Comparison of ENCODE assay signal across 9 mouse cellular contexts in the genomic region with DNA sequence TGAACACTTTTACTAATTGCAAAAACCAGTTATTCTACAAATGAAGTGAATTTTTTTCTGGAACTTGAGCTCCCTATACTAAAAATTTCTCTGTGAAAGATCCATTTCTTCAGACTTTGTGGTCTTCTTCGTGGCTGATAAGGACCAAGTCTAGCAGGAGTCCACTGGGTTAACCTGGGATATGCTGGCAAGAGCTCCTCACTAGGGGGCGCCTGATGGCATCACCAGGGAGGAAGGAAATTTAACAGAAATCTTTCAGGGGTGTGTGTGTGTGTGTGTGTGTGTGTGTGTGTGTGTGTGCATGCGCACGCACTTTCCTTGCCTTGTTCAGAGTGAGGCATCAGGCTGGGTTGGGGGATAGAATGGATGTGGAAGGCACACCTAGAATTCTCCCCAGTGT. TPM values are rescaled to one million over a fixed set of nuclear protein-coding genes. Genes with fewer than 3 reads are reported as not detected.
DNase-seq lines count a peak whose midpoint lies in the region; ATAC-seq and TF ChIP-seq lines count a peak whose summit lies in the region.
"Had no signal": no experiment of that assay in that cellular context is flagged by ENCODE, and none has a peak within 500 bp of the region (broad histone marks: within the 10 kb centered on the region; RNA-seq: fewer than 3 reads in every experiment).

No protein-coding gene starts in this region.

- DNase-seq in CD4-positive helper T cell, adult 2 months (ENCODE audit: low read depth, low spot score), result peak; percentile 57
- peak; percentile 31 for DNase-seq in MEL-GATA-1-ER (ENCODE audit: extremely low read depth, low read depth)
- no peak for DNase-seq in kidney, postnatal 0 days (ENCODE audit: low spot score)

- no peak overlapping the region for H3K4me3 ChIP-seq in intestine, postnatal 0 days (ENCODE audit: low read depth, low read length)
- H3K4me3 ChIP-seq in intestine, embryonic 15.5 days (replicated peaks), result no peak overlapping the region
- H3K4me3 ChIP-seq in kidney, postnatal 0 days (replicated peaks; ENCODE audit: low read depth, low read length), result no peak overlapping the region
- H3K4me3 ChIP-seq in small intestine, adult 2 months (ENCODE audit: low read depth, low read length), result no peak overlapping the region
- H3K4me3 ChIP-seq in hindbrain, embryonic 13.5 days, result no peak overlapping the region
- H3K4me3 ChIP-seq: limb, embryonic 12.5 days had no signal

- no peaks in the 10 kb centered on the region for H3K9me3 ChIP-seq in intestine, postnatal 0 days (ENCODE audit: control insufficient read depth)
- H3K9me3 ChIP-seq in intestine, embryonic 15.5 days, result no peaks in the 10 kb centered on the region
- H3K9me3 ChIP-seq in kidney, postnatal 0 days (replicated peaks; ENCODE audit: low read length), result no peaks in the 10 kb centered on the region
- no peaks in the 10 kb centered on the region for H3K9me3 ChIP-seq in hindbrain, embryonic 13.5 days
- H3K9me3 ChIP-seq: limb, embryonic 12.5 days had no signal

- ATAC-seq in intestine, postnatal 0 days, result no peak
- no peak for ATAC-seq in intestine, embryonic 15.5 days
- no peak for ATAC-seq in kidney, postnatal 0 days (replicated peaks; ENCODE audit: low FRiP score, low read depth)
- ATAC-seq in hindbrain, embryonic 13.5 days (ENCODE audit: low FRiP score), result no peak
- ATAC-seq in cerebellum, adult (ENCODE audit: insufficient number of reproducible peaks, low FRiP score, low TSS enrichment), result no peak

- H3K27me3 ChIP-seq in intestine, postnatal 0 days (replicated peaks; ENCODE audit: control insufficient read depth, insufficient read depth, low read length), result no peaks in the 10 kb centered on the region
- no peaks in the 10 kb centered on the region for H3K27me3 ChIP-seq in intestine, embryonic 15.5 days (replicated peaks)
- no peaks in the 10 kb centered on the region for H3K27me3 ChIP-seq in kidney, postnatal 0 days (ENCODE audit: insufficient read depth, low read length)
- H3K27me3 ChIP-seq in small intestine, adult 2 months (ENCODE audit: control insufficient read depth, insufficient read depth, low read length), result no peaks in the 10 kb centered on the region
- no peaks in the 10 kb centered on the region for H3K27me3 ChIP-seq in hindbrain, embryonic 13.5 days
- H3K27me3 ChIP-seq: limb, embryonic 12.5 days had no signal

- no peak for TF ChIP-seq POLR2A in small intestine, adult 2 months (IDR thresholded peaks at IDR 0.05; ENCODE audit: low read depth, low read length)

- no peak overlapping the region for H3K27ac ChIP-seq in intestine, postnatal 0 days (ENCODE audit: low read depth, low read length)
- no peak overlapping the region for H3K27ac ChIP-seq in intestine, embryonic 15.5 days
- no peak overlapping the region for H3K27ac ChIP-seq in kidney, postnatal 0 days
- H3K27ac ChIP-seq in small intestine, adult 2 months (ENCODE audit: insufficient read depth, low read depth, low read length), result no peak overlapping the region
- no peak overlapping the region for H3K27ac ChIP-seq in hindbrain, embryonic 13.5 days
- H3K27ac ChIP-seq: limb, embryonic 12.5 days had no signal

- no peak overlapping the region for H3K4me2 ChIP-seq in intestine, postnatal 0 days (replicated peaks; ENCODE audit: low read depth)
- H3K4me2 ChIP-seq in intestine, embryonic 15.5 days (replicated peaks), result no peak overlapping the region
- H3K4me2 ChIP-seq in kidney, postnatal 0 days (ENCODE audit: low read length), result no peak overlapping the region
- H3K4me2 ChIP-seq in hindbrain, embryonic 13.5 days, result no peak overlapping the region
- H3K4me2 ChIP-seq: limb, embryonic 12.5 days had no signal

- H3K9ac ChIP-seq in intestine, postnatal 0 days (ENCODE audit: low read depth, low read length), result no peak overlapping the region
- no peak overlapping the region for H3K9ac ChIP-seq in intestine, embryonic 15.5 days
- no peak overlapping the region for H3K9ac ChIP-seq in kidney, postnatal 0 days (ENCODE audit: low read depth, low read length)
- H3K9ac ChIP-seq in hindbrain, embryonic 13.5 days, result no peak overlapping the region
- H3K9ac ChIP-seq: limb, embryonic 12.5 days had no signal

- peak; percentile 62 for TF ChIP-seq CTCF in intestine, postnatal 0 days (IDR thresholded peaks at IDR 0.05; ENCODE audit: low read depth)
- TF ChIP-seq CTCF in kidney, postnatal 0 days (IDR thresholded peaks at IDR 0.05; ENCODE audit: low read depth), result peak; percentile 49
- peak; percentile 58; the same call in 1 of the 2 replicates for TF ChIP-seq CTCF in small intestine, adult 2 months (IDR thresholded peaks at IDR 0.05; ENCODE audit: extremely low read depth, insufficient read length, insufficient replicate concordance, low read depth, low read length)

- WGBS in intestine, postnatal 0 days, result 53% methylated on average over 4 of the region's 4 CpGs
- 69% methylated on average over 4 of the region's 4 CpGs for WGBS in intestine, embryonic 15.5 days
- 64% methylated on average over 4 of the region's 4 CpGs for WGBS in kidney, postnatal 0 days
- WGBS in small intestine, adult 2 months, result 49% methylated on average over 4 of the region's 4 CpGs
- WGBS in hindbrain, embryonic 13.5 days, result 53% methylated on average over 4 of the region's 4 CpGs

- H3K4me1 ChIP-seq in intestine, postnatal 0 days (replicated peaks; ENCODE audit: control insufficient read depth, insufficient read depth, low read length), result no peaks in the 10 kb centered on the region
- no peaks in the 10 kb centered on the region for H3K4me1 ChIP-seq in intestine, embryonic 15.5 days (replicated peaks)
- H3K4me1 ChIP-seq in kidney, postnatal 0 days (replicated peaks; ENCODE audit: insufficient read depth, low read length), result no peaks in the 10 kb centered on the region
- H3K4me1 ChIP-seq in small intestine, adult 2 months (ENCODE audit: control insufficient read depth, insufficient read depth, insufficient read length, low read length), result peaks cover 4% of the 10 kb centered on the region; the same call in 1 of the 2 replicates
- no peaks in the 10 kb centered on the region for H3K4me1 ChIP-seq in hindbrain, embryonic 13.5 days (replicated peaks)
- H3K4me1 ChIP-seq: limb, embryonic 12.5 days had no signal

- no peaks in the 10 kb centered on the region for H3K36me3 ChIP-seq in intestine, postnatal 0 days (ENCODE audit: control insufficient read depth, insufficient read depth)
- no peaks in the 10 kb centered on the region for H3K36me3 ChIP-seq in intestine, embryonic 15.5 days
- no peaks in the 10 kb centered on the region for H3K36me3 ChIP-seq in kidney, postnatal 0 days (ENCODE audit: insufficient read depth, low read length)
- H3K36me3 ChIP-seq in small intestine, adult 2 months (ENCODE audit: control insufficient read depth, insufficient read depth, low read length), result no peaks in the 10 kb centered on the region
- H3K36me3 ChIP-seq in hindbrain, embryonic 13.5 days, result no peaks in the 10 kb centered on the region
- H3K36me3 ChIP-seq: limb, embryonic 12.5 days had no signal

RNA-seq across cellular contexts. Expression of a gene that starts 8.5 kb away (rescaled TPM):
- 15.1 and 16.2 TPM in 2 replicates for polyA plus RNA-seq in intestine, postnatal 0 days (2015; fragmentation: Nextera tagmentation; extraction: Ambion mirVana)
- polyA plus RNA-seq in intestine, embryonic 15.5 days (2015; fragmentation: Nextera tagmentation; extraction: Ambion mirVana), result 25.6 and 27.1 TPM in 2 replicates
- polyA plus RNA-seq in kidney, postnatal 0 days (2015; fragmentation: Nextera tagmentation; extraction: Ambion mirVana), result 20.4 and 21.8 TPM in 2 replicates
- 1.0 and 2.0 TPM in 2 replicates for polyA plus RNA-seq in small intestine, adult 2 months (2012; rRNA removed)
- 23.3 and 23.9 TPM in 2 replicates for polyA plus RNA-seq in hindbrain, embryonic 13.5 days (2015; fragmentation: Nextera tagmentation; extraction: Ambion mirVana)
